Mouse (Mus musculus): ENCODE measurements around the gene Ifi27l2b.

GRCm38 (mm10) chr12:103408144-103408543 lies 48.9 kb downstream of the Ifi27l2b start:
- TF ChIP-seq POLR2A (IDR thresholded peaks at IDR 0.05; ENCODE audit: borderline replicate concordance, insufficient read depth, low read length) (no peak), CTCF (IDR thresholded peaks at IDR 0.05; ENCODE audit: borderline replicate concordance, insufficient read depth, low read depth, low read length) (no peak)
